Mouse (Mus musculus) embryonic fibroblast, embryonic 13.5 days (primary cell): Measurements from ENCODE around the gene Atpaf2.

Experiments used
- CTCF ChIP-seq: IDR thresholded peaks from 2 replicates; pipeline ENCODE4 v1.5.1; 2011; ENCODE audit warnings: mild to moderate bottlenecking, control low read depth, low read length, moderate library complexity, borderline replicate concordance; ENCODE audit not compliant: insufficient read depth
- POLR2A ChIP-seq: IDR thresholded peaks from 2 replicates; pipeline ENCODE4 v1.6.1; 2011; ENCODE audit warnings: low read depth, mild to moderate bottlenecking, control low read depth, low read length, moderate library complexity

- no peak for TF ChIP-seq CTCF
- no peak for TF ChIP-seq POLR2A
These were observed 21.9 kb upstream of the Atpaf2 start for GRCm38 (mm10) chr11:60440176-60440575.
